Mouse (Mus musculus) adrenal gland, postnatal 36 days (tissue): ENCODE results near the gene Itpk1. TPM values are rescaled to one million over a fixed set of nuclear protein-coding genes. Genes with fewer than 3 reads are reported as not detected.
A peak's percentile ranks its signal among the peaks of the same experiment; 100 is the strongest.

Experiments used
- DNase-seq, 2 experiments: peaks; one replicate each; pipeline ENCODE4 v3.0.0; 2021; ENCODE audit warnings: mixed read lengths in 1 of 2
- total RNA-seq, 2 experiments: library from RNA; stranded (reverse); gene quantifications; 2 replicates each; pipeline ENCODE4 v1.2.3; 2021

Gene Itpk1
- total RNA-seq, 2 experiments from 2014 or later: 45.7 to 114 TPM

DNA sequence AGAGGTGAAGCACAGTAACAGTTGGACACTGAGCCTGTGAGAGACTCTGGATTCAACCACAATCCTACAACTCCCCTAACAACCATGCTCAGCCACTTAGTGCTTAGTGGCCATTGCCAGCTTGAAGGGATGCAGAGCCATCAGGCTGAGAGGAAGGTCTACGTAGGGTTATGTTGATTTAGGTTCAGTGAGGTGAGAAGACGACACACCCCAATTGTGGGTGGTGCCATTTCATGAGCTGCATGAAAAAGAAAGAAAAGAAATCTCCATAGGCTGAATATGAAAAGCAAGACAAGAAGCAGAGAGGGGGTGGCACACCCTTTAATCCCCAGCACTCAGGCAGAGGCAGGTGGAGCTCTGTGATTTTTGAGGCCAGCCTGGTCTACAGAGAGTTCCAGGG is 9.4 kb upstream of the Itpk1 start:
- DNase-seq: no peak

DNA sequence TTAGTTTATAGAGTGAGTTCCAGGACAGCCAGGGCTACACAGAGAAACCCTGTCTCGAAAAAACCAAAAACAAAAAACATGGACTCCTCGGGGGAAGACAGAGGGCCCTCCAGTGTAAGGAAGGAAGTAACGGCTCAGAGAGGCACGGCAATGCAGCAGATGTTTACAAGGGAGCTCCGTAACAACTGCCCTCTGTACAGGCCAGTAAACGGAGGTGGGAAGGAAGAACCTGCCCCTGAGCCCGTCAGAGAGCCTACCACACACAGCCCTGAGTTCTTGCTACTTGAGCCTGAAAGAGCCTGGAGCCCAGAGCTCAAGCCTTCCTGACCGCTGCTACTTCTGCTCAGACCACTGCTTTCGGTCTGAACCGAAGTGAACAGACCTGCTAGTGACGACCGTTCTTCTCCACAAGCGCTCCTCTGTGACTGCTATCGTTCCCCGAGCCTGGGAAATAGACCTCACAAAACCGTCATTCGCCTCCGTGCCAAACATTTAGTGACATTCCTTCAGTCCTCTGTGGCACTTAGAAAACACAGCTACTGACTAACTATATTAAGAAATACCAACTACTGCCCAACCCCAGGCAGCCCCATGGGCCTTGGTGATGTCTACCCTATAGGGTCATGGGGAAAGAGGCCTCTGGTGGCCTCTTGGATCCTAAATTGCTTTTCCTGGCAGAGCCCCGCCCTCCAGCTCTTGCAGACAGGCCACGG is 8.6 kb upstream of the Itpk1 start:
- no peak for DNase-seq

- no peak for DNase-seq
Observed at GRCm38 (mm10) chr12:102710851-102711375, 6.2 kb upstream of the Itpk1 start.

DNA sequence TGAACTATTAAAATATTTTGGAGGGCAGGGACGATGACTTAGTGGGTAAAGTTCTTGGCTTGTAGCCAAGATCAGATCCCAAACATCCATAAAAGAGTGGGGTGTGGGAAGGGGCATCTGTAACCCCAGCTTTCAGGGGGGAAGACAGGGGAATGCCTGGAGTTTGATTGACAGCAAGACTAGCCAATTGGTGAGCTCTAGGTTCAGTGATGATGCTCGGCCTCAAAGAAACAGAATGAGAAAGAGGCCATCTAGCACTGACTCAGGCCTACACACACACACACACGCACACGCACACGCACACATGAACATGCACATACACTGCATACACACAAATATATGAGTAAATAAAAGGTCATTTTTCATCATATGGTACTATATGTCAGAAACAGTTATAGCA is 5.2 kb upstream of the Itpk1 start:
- no peak for DNase-seq

- peak; percentile 66 to 69 for DNase-seq
Observed at GRCm38 (mm10) chr12:102708220-102708619, 3.5 kb upstream of the Itpk1 start.

DNA sequence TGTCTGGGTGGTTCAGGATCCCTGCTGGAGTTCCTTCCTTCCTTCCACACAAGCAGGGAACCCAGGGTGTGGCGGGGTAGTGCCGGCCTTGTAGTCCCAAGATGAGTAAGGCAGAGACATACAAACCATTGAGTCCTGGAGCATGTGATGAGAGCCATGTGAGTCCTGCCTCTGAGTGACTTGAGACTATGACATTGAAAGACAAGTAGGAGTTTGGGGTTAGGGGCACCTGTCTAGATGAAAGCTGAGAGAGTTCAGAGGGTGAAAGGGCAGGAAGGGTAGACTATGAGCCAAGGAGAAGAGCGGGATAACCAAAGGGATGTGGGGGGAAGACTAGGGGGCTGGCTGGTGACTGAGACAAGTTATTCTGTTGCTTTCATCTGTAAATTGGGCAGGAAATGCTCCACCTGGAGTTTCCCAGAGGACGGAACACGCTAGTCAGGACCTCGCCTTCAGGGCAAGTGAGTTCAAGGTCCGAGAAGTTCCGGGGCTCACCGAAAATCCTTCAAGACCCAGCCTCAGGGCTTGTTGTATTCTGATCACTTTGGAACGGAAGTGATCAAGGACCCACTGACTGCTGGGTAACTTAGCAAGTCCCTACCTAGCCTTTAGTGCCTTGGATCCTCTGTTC is 2.2 kb upstream of the Itpk1 start:
- no peak for DNase-seq

DNA sequence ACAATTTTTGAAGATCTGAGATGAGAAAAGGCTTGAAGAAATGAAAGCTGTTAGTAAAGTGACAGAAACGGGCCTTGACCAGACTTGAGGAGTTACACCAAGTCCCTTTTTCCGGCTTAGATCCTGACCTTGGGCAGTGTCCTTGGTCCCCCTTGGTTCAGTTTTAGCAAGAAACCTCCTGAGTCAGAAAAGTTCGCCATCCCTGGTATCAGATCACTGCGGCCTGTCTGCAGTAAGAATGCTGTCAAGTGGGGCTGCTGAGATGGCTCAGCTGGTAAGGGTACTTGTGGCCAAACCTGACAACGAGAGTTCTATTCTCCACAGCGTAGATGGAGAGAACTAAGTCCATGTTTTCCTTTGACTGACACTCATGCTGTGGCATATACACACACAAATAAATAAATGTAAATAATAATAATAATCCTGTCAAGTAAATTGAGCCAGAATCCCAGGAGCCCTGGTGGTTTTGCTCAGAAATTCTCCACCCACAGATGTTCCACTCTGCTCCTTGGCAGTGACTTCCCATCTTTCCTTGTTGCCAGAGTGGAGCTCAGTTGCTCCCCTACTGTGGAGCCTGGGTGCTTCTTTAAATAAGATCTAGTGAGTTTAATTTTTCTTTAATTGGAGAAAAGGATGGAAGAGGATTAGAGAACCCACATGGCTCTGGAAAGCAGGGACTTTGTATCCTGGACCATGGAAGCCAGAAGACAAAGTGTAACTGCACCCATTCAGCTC is 1.3 kb upstream of the Itpk1 start:
- DNase-seq: no peak

DNA sequence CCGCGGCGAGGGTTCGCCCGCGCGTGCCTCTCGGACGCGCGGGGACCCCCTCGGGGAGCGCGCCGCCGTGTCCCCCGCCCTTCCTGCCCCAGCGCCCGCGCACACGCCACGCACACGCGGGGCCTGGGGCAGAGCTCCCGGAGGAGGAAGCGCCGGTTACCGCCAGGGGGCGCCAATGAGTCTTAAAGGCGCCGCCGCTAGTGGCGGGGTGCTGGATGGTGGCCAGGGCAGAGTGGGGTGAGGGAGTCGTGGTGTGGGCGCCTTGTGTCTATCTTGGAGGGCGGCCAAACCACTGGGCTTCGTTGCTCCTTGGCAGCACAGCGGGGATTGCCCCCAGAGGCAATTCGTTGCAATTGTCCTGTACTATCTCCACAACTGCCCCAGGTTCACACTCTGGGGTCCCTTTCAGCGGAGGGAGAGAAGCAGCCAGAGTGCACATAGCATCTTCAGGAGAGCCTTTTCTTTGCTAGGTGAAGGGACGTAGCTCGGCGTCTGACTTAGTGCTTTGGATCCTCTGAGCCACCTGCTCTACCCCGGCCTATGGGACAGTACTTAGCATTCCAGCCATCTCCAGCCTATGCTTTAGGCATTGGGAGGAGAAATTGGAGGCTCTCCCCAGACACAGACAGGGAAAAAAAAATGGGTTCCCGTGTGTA is 614 bp upstream of the Itpk1 start:
- peak; percentile 89 to 94 for DNase-seq

GRCm38 (mm10) chr12:102703921-102704408 is 765 bp downstream of the Itpk1 start:
- DNase-seq: no peak

GRCm38 (mm10) chr12:102703441-102703840 is 1.3 kb downstream of the Itpk1 start:
- DNase-seq: no peak

DNA sequence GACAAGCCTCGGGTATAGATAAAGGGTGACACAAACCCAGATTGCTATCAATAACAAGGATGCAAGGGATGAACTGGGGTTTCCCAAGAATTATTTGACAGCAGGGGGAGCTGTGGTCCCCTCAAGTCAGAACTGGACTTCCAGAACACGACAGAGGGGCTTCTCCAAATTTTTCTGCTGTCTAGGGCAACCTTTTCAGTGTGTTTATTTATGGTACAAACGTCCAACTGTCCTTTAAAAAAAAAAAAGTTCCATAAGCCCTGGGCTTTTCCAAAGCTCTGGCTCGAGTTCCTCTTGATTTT is 1.7 kb downstream of the Itpk1 start:
- DNase-seq: peak in 1 of 2 experiments; percentile 60

DNA sequence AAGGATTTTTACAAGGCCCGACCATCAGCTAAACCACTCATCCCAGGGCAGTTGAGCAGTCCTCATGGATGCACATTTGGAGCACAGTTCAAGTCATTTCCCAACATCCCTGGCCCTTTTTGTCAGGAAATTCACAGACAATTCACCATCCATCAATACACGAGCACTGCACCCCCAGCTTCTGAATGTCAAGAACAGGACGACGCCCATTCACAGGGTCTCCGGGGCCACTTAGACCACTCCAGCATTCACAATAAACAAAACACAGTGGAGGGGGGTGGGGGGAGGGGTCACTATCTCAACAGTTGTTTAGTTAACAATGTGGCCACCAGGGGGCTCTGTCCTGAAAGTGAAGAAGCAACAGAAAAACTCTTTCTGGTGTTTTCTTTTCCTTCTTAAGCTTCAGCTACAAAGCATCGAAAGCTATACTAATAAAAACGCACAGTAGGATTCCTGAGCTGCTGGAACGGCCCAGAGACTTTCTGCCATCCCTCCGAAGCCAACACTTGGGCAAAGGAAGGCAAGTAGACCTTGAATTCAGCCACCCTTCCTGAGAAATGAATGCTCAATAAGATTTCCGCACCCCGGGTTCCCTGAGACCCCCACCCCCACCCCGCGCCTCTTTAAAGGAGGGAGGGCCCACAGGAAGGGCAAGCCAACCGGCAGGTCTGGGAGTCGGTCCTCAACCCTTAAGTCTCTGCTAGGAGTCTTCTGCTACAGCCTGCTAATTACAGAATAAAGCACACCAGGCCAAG is 2.2 kb downstream of the Itpk1 start:
- DNase-seq: peak; percentile 80 to 90

- no peak for DNase-seq
Observed at GRCm38 (mm10) chr12:102701691-102702207, 3.0 kb downstream of the Itpk1 start.

- no peak for DNase-seq
Observed at GRCm38 (mm10) chr12:102700453-102700852, 4.3 kb downstream of the Itpk1 start.

- no peak for DNase-seq
Observed at GRCm38 (mm10) chr12:102699156-102699555, 5.6 kb downstream of the Itpk1 start.

- DNase-seq: no peak
Observed at GRCm38 (mm10) chr12:102698089-102698684, 6.5 kb downstream of the Itpk1 start.

DNA sequence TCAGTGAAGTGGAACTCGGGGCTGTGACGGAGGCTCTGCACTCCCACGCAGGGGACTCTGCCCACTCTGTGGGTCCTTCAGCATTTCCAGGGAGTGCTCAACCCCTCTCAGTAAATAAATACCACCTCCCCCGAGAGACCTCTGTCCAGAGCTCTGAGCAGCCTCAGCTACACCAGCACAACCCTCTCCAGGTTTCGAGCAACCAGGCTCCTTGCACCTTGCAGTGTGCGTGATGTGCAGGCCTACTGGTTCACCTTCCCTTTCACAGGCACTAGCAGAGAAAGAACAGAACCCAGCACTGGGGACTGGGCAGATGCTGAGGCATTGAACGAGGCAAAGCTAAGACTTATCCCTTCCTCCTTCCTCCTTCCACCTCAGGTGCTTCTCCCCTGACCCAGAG is 7.3 kb downstream of the Itpk1 start:
- DNase-seq: no peak

GRCm38 (mm10) chr12:102696635-102697354 is 7.9 kb downstream of the Itpk1 start:
- DNase-seq: no peak

DNA sequence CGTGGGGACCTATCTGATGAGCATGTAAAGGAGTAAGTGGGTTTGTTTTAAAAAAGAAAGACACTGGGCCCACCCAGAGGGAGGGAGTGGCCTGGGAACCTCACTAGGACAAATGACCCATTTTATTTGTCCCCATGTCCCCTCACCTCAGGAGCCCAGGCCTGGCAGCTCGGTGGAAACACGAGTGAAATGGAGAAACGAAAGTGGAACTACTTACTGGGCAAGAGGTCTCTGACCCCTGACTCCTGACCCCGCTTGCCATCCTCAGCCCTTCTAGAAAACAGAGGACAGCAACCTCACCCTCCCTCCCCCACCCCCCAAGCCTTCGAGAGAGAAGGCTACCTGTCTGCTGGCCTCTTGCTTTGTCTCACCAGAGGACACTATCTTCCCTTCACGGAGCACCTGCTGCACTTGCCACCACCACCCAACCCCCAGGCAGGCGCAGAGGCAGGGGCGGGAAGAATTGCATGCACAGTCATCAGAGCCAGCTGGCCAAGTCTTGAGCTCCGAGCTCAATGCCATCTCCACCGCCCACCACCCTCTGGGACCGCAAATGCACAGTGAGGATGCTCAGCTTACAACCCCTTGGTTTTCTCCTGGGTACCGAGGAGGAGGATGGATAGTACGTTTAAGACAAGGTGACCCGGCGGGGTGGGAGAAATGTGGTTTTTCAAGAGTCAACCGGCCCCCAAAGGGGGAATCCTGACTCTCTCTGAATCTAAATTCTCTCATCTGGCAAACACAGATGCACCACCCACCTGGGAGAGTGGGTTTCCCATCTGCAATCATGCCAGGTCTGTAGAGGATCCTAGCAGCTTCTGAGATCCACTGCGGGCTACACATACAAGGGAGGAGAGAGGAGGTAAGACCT is 9.1 kb downstream of the Itpk1 start:
- DNase-seq: no peak
